Comparison of ENCODE assay signal across 25 mouse cellular contexts in the genomic region with DNA sequence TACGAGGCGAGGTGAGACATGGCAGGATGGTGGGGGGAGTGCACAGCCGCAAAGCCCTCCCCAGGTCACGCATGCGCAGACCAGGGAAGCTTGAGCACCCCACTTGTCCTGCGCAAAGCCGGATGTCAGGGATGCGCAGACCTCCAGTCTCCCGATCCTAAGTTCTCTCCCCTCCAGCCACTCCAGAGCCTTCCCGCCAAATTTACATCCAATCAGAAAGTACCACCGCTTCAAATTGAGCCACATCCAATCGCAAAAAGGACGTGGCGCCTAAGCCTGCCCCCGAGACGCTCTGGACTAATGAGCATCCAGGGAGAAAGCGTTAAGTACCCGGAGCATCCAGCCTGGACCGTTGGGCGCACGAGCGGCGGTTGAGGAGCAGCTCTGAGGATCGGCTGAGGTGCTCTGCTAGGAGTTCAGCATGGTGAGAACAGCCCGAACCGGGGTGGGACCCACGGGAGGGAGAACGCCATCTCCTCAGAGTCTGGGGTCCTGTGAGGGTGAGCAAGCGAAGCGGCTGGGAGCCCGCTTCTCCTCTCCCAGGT. TPM values are rescaled to one million over a fixed set of nuclear protein-coding genes. Genes with fewer than 3 reads are reported as not detected.
DNase-seq lines count a peak whose midpoint lies in the region; ATAC-seq and TF ChIP-seq lines count a peak whose summit lies in the region.
"Had no signal": no experiment of that assay in that cellular context is flagged by ENCODE, and none has a peak within 500 bp of the region (broad histone marks: within the 10 kb centered on the region; RNA-seq: fewer than 3 reads in every experiment).

A gene (plus strand): TSS at position 92 of the 545 bp plus-strand sequence.

- TF ChIP-seq POLR2A in cerebellum, adult 2 months (IDR thresholded peaks at IDR 0.05; ENCODE audit: borderline replicate concordance, insufficient read depth, low read length), result no peak

- H3K9me3 ChIP-seq in liver, embryonic 13.5 days (replicated peaks), result no peaks in the 10 kb centered on the region
- H3K9me3 ChIP-seq: embryonic facial prominence, embryonic 13.5 days; neural tube, embryonic 12.5 days had no signal

- intact Hi-C loops in gastrocnemius, adult 2 months (cut with DNase I), result no loop called here

- no peaks in the 10 kb centered on the region for H3K36me3 ChIP-seq in liver, embryonic 13.5 days
- H3K36me3 ChIP-seq: embryonic facial prominence, embryonic 13.5 days; neural tube, embryonic 12.5 days had no signal

- H3K9ac ChIP-seq in liver, embryonic 13.5 days, result no peak within 1 kb of the TSS
- H3K9ac ChIP-seq: embryonic facial prominence, embryonic 13.5 days; neural tube, embryonic 12.5 days had no signal

- 84% methylated on average over 31 of the region's 31 CpGs for WGBS in liver, embryonic 13.5 days (ENCODE audit: insufficient replicate concordance)
- WGBS in cerebellum, adult 2 months, result 96% methylated on average over 31 of the region's 31 CpGs

- H3K4me1 ChIP-seq in liver, embryonic 13.5 days (replicated peaks), result peaks cover 3% of the 10 kb centered on the region; the same call in 1 of the 2 replicates
- H3K4me1 ChIP-seq in cerebellum, adult 2 months (ENCODE audit: control insufficient read depth, insufficient read depth, low read length), result peaks cover 13% of the 10 kb centered on the region
- H3K4me1 ChIP-seq: embryonic facial prominence, embryonic 13.5 days; neural tube, embryonic 12.5 days had no signal

- ATAC-seq in liver, embryonic 13.5 days (ENCODE audit: low read depth), result no peak
- ATAC-seq: forebrain, embryonic 16.5 days; hindbrain, embryonic 16.5 days; lung, postnatal 0 days had no signal

- DNase-seq in gastrocnemius, adult 2 months, result no peak
- no peak for DNase-seq in gastrocnemius, adult 18-20 months (ENCODE audit: low spot score)
- DNase-seq in liver, embryonic 13.5 days, result no peak
- DNase-seq in liver (no peak), ZHBTc4 (ENCODE audit: low read depth, low spot score) (peak; percentile 46)
- peak; percentile 49 for DNase-seq in testis, postnatal 10 days (ENCODE audit: low spot score)
- DNase-seq in lung, postnatal 36 days, result no peak
- DNase-seq in cerebellum, adult 2 months, result no peak
- DNase-seq: adrenal gland, postnatal 25 days; cerebellum, adult 9-10 months; gastrocnemius, postnatal 10 days; heart, postnatal 4 days; kidney, adult 11 months; kidney, postnatal 36 days; thymus, adult 18-20 months had no signal

- no peak for TF ChIP-seq CTCF in gastrocnemius, adult 2 months (IDR thresholded peaks at IDR 0.05)
- no peak for TF ChIP-seq CTCF in cerebellum, adult 2 months (IDR thresholded peaks at IDR 0.05; ENCODE audit: borderline replicate concordance, insufficient read depth, low read depth, low read length)

- 0 out of 2 replicates have a peak within 1 kb of the TSS, but pooled peaks have one; percentile 5 for H3K4me2 ChIP-seq in liver, embryonic 13.5 days
- H3K4me2 ChIP-seq: embryonic facial prominence, embryonic 13.5 days; neural tube, embryonic 12.5 days had no signal

- H3K27ac ChIP-seq in gastrocnemius, adult 2 months, result peak within 1 kb of the TSS; percentile 31
- no peak within 1 kb of the TSS for H3K27ac ChIP-seq in liver, embryonic 13.5 days
- H3K27ac ChIP-seq in cerebellum, adult 2 months (ENCODE audit: insufficient read depth, low read length), result no peak within 1 kb of the TSS
- H3K27ac ChIP-seq: embryonic facial prominence, embryonic 13.5 days; neural tube, embryonic 12.5 days had no signal

- no peak within 1 kb of the TSS for H3K4me3 ChIP-seq in gastrocnemius, adult 2 months
- no peak within 1 kb of the TSS for H3K4me3 ChIP-seq in liver, embryonic 13.5 days (replicated peaks)
- H3K4me3 ChIP-seq in cerebellum, adult 2 months (replicated peaks; ENCODE audit: insufficient read depth, low read depth, low read length), result no peak within 1 kb of the TSS
- H3K4me3 ChIP-seq: embryonic facial prominence, embryonic 13.5 days; neural tube, embryonic 12.5 days had no signal

- H3K27me3 ChIP-seq in liver, embryonic 13.5 days, result no peaks in the 10 kb centered on the region
- no peaks in the 10 kb centered on the region for H3K27me3 ChIP-seq in cerebellum, adult 2 months (ENCODE audit: control insufficient read depth, insufficient read depth, low read length)
- H3K27me3 ChIP-seq: embryonic facial prominence, embryonic 13.5 days; neural tube, embryonic 12.5 days had no signal

RNA-seq across cellular contexts. Expression of the gene that starts here (rescaled TPM):
- total RNA-seq in gastrocnemius, adult 2 months (2021), result not detected
- not detected for total RNA-seq in gastrocnemius, adult 18-20 months (2021)
- polyA plus RNA-seq in liver, embryonic 13.5 days (2015; fragmentation: Nextera tagmentation; extraction: Ambion mirVana), result not detected in 2 replicates
- not detected in 2 replicates for polyA plus RNA-seq in cerebellum, adult 2 months (2012; rRNA removed)
- total RNA-seq: adrenal gland, postnatal 25 days; gastrocnemius, postnatal 10 days; layer of hippocampus, postnatal 10 days; left cerebral cortex, postnatal 14 days; megakaryocyte-erythroid progenitor cell, adult 5-6 weeks had no signal
- polyA plus RNA-seq: cortical plate, adult 2 months; embryonic facial prominence, embryonic 13.5 days; forebrain, embryonic 16.5 days; hindbrain, embryonic 16.5 days; limb, embryonic 14.5 days; lung, postnatal 0 days; neural tube, embryonic 12.5 days had no signal

Comparison
In these comparisons a context has a peak if more than half of its experiments do, and no peak if none do; other contexts are left out.
1. DNase-seq: peak in ZHBTc4 (single experiment) and testis, postnatal 10 days (single experiment); none in gastrocnemius, adult 2 months (single experiment), gastrocnemius, adult 18-20 months (single experiment), liver, embryonic 13.5 days (single experiment), liver (single experiment), lung, postnatal 36 days (single experiment) and cerebellum, adult 2 months (0 of 2).